Mouse (Mus musculus): ENCODE data around the gene Olfr695. TPM values are rescaled to one million over a fixed set of nuclear protein-coding genes. Genes with fewer than 3 reads are reported as not detected.

Gene Olfr695
- polyA plus RNA-seq, 1 experiment from 2014 or later: not detected

- Histone ChIP-seq H3K27ac (no peak overlapping the region), H3K4me3 (no peak overlapping the region), H3K36me3 (replicated peaks) (no peaks in the 10 kb centered on the region), H3K4me1 (no peaks in the 10 kb centered on the region), H3K9me3 (no peaks in the 10 kb centered on the region), H3K27me3 (ENCODE audit: poor library complexity, severe bottlenecking) (no peaks in the 10 kb centered on the region)
- 88% methylated on average over 2 of the region's 2 CpGs for WGBS
- DNase-seq (ENCODE audit: extremely low spot score, low spot score): no peak
These were observed 30.8 kb downstream of the Olfr695 start for GRCm38 (mm10) chr7:106685382-106685781.

DNA sequence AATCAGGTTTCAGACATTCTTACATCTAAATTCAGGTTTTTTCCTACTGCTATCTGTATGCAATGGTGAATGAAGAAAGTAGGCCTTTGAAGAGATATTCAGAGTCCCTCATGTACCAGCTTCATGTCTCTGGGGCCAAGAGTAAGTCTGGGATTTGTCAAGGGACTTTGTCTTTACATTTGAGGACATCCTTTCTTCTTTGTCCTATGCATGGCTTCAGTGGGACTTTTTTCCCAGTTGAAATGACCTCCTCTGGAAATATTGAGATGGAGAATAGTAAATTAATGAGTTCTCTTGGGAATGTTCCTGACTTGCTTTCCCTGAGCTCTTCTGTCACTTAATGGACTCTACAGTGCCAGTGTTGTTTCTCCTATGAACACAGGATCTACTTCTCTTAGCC lies 35.7 kb downstream of the Olfr695 start, which contains the start of gene Olfr693:
TSS of gene Olfr693 (minus strand) at position 101 of the 400 bp plus-strand sequence.
- Histone ChIP-seq H3K9me3 (no peaks in the 10 kb centered on the region), H3K27ac (no peak within 1 kb of the TSS), H3K36me3 (replicated peaks) (no peaks in the 10 kb centered on the region), H3K4me3 (no peak within 1 kb of the TSS), H3K27me3 (ENCODE audit: poor library complexity, severe bottlenecking) (no peaks in the 10 kb centered on the region), H3K4me1 (no peaks in the 10 kb centered on the region)
- no peak for DNase-seq (ENCODE audit: extremely low spot score, low spot score)

Other genes with a start within 250 kb of the Olfr695 start
- not detected in 2 replicates for gene Olfr693, start 35.8 kb downstream of the Olfr695 start, polyA plus RNA-seq (2016; fragmentation: Nextera tagmentation; extraction: Ambion mirVana)
- not detected in 2 replicates for gene Olfr694, start 24.6 kb downstream of the Olfr695 start, polyA plus RNA-seq (2016; fragmentation: Nextera tagmentation; extraction: Ambion mirVana)
- gene Olfr697, start 26.0 kb upstream of the Olfr695 start, polyA plus RNA-seq (2016; fragmentation: Nextera tagmentation; extraction: Ambion mirVana): not detected in 2 replicates
- gene Olfr698, start 39.0 kb upstream of the Olfr695 start, polyA plus RNA-seq (2016; fragmentation: Nextera tagmentation; extraction: Ambion mirVana): not detected in 2 replicates
- gene Olfr699, start 76.8 kb upstream of the Olfr695 start, polyA plus RNA-seq (2016; fragmentation: Nextera tagmentation; extraction: Ambion mirVana): not detected in 2 replicates
- gene Olfr700, start 92.4 kb upstream of the Olfr695 start, polyA plus RNA-seq (2016; fragmentation: Nextera tagmentation; extraction: Ambion mirVana): not detected in 2 replicates
- not detected in 2 replicates for gene Olfr701, start 97.7 kb upstream of the Olfr695 start, polyA plus RNA-seq (2016; fragmentation: Nextera tagmentation; extraction: Ambion mirVana)
- gene Olfr702, start 117.5 kb upstream of the Olfr695 start, polyA plus RNA-seq (2016; fragmentation: Nextera tagmentation; extraction: Ambion mirVana): not detected in 2 replicates
- not detected in 2 replicates for gene Olfr703, start 127.0 kb upstream of the Olfr695 start, polyA plus RNA-seq (2016; fragmentation: Nextera tagmentation; extraction: Ambion mirVana)
- gene Olfr704, start 146.8 kb upstream of the Olfr695 start, polyA plus RNA-seq (2016; fragmentation: Nextera tagmentation; extraction: Ambion mirVana): not detected in 2 replicates
- gene Olfr705, start 160.5 kb upstream of the Olfr695 start, polyA plus RNA-seq (2016; fragmentation: Nextera tagmentation; extraction: Ambion mirVana): not detected in 2 replicates
- not detected in 2 replicates for gene Olfr706, start 171.8 kb upstream of the Olfr695 start, polyA plus RNA-seq (2016; fragmentation: Nextera tagmentation; extraction: Ambion mirVana)
- gene Olfr707, start 184.8 kb upstream of the Olfr695 start, polyA plus RNA-seq (2016; fragmentation: Nextera tagmentation; extraction: Ambion mirVana): not detected in 2 replicates
- not detected in 2 replicates for gene Olfr1532-ps1, start 191.6 kb upstream of the Olfr695 start, polyA plus RNA-seq (2016; fragmentation: Nextera tagmentation; extraction: Ambion mirVana)
- not detected in 2 replicates for gene Olfr709-ps1, start 215.8 kb upstream of the Olfr695 start, polyA plus RNA-seq (2016; fragmentation: Nextera tagmentation; extraction: Ambion mirVana)
- not detected in 2 replicates for gene Olfr710, start 231.9 kb upstream of the Olfr695 start, polyA plus RNA-seq (2016; fragmentation: Nextera tagmentation; extraction: Ambion mirVana)
- gene Olfr6, start 247.5 kb upstream of the Olfr695 start, polyA plus RNA-seq (2016; fragmentation: Nextera tagmentation; extraction: Ambion mirVana): not detected in 2 replicates